Mouse (Mus musculus) forebrain, embryonic 14.5 days (tissue): ENCODE measurements at regions not wholly inside any gene's neighbourhood (a gene's known extent, or its start where the extent isn't known, plus 50 kb on each side); places are given as distances from the start of the nearest gene placed in this dataset.
A peak's percentile ranks its signal among the peaks of the same experiment; 100 is the strongest.

Source experiments
- ATAC-seq: fragments of 200-750 bp; cut with Nextera tagmentation; 2 replicates; pipeline ENCODE4 v1.8.0; 2017; ENCODE audit warnings: mild to moderate bottlenecking, moderate library complexity
- DNase-seq: peaks from one replicate; pipeline ENCODE4 v3.0.0-alpha.2; 2015; ENCODE audit warnings: low spot score
- H3K27ac ChIP-seq: fragments of 300-500 bp; sonication (generic); 2 replicates; pipeline ENCODE4 v1.5.1; 2014; ENCODE audit warnings: low read depth, mild to moderate bottlenecking, control low read depth, low read length, moderate library complexity
- H3K27me3 ChIP-seq: fragments of 300-500 bp; sonication (generic); replicated peaks from 2 replicates; pipeline ENCODE4 v1.6.1; 2014; ENCODE audit warnings: low read length, control low read depth, mixed read lengths; ENCODE audit not compliant: control insufficient read depth, insufficient read depth
- H3K36me3 ChIP-seq: fragments of 300-500 bp; sonication (generic); 2 replicates; pipeline ENCODE4 v1.6.1; 2014; ENCODE audit warnings: low read length, control low read depth; ENCODE audit not compliant: control insufficient read depth, insufficient read depth
- H3K4me1 ChIP-seq: fragments of 300-500 bp; sonication (generic); 2 replicates; pipeline ENCODE4 v1.6.1; 2014; ENCODE audit warnings: antibody characterized with exemption, low read length, control low read depth; ENCODE audit not compliant: control insufficient read depth, insufficient read depth
- H3K4me2 ChIP-seq: fragments of 300-500 bp; sonication (generic); 2 replicates; pipeline ENCODE4 v1.6.1; 2014; ENCODE audit warnings: mild to moderate bottlenecking, control low read depth, low read length
- H3K4me3 ChIP-seq: fragments of 300-500 bp; sonication (generic); 2 replicates; pipeline ENCODE4 v1.5.1; 2014; ENCODE audit warnings: low read depth, low read length, control low read depth
- H3K9ac ChIP-seq: fragments of 300-500 bp; sonication (generic); 2 replicates; pipeline ENCODE4 v1.6.1; 2014; ENCODE audit warnings: mild to moderate bottlenecking, low read length, control low read depth, moderate library complexity
- H3K9me3 ChIP-seq: fragments of 300-500 bp; sonication (generic); replicated peaks from 2 replicates; pipeline ENCODE4 v1.6.1; 2016; ENCODE audit warnings: low read length, control low read depth, mixed read lengths; ENCODE audit not compliant: control insufficient read depth
- WGBS: fragments of 180-500 bp; shearing (Covaris S2); extraction: QIAGEN DNeasy Blood & Tissue Kit; methylation state at CpG from one replicate; pipeline ENCODE4 v1.1.7; 2014; 5-methylcytosine and 5-hydroxymethylcytosine counted together

GRCm38 (mm10) chr6:144940871-144941380, 135.1 kb downstream of the Bcat1 start:
- WGBS: 96% methylated on average over 14 of the region's 14 CpGs
- no peaks in the 10 kb centered on the region for H3K27me3 ChIP-seq

GRCm38 (mm10) chr6:144938613-144939236, 137.3 kb downstream of the Bcat1 start:
- Histone ChIP-seq H3K27me3 (no peaks in the 10 kb centered on the region), H3K9ac (no peak overlapping the region), H3K36me3 (no peaks in the 10 kb centered on the region), H3K4me3 (no peak overlapping the region), H3K9me3 (no peaks in the 10 kb centered on the region), H3K27ac (peak overlapping the region; percentile 27; the same call in 1 of the 2 replicates), H3K4me1 (no peaks in the 10 kb centered on the region), H3K4me2 (no peak overlapping the region)
- no peak for DNase-seq
- 51% methylated on average over 12 of the region's 12 CpGs for WGBS
- no peak for ATAC-seq

More at GRCm38 (mm10) chr6:144940871-144941380, 135.1 kb downstream of the Bcat1 start:
- Histone ChIP-seq H3K9ac (no peak overlapping the region), H3K36me3 (no peaks in the 10 kb centered on the region), H3K27ac (no peak overlapping the region), H3K4me3 (no peak overlapping the region), H3K4me1 (0 out of 2 replicates have a peak, but pooled peaks cover 8% of the 10 kb centered on the region), H3K9me3 (no peaks in the 10 kb centered on the region), H3K4me2 (no peak overlapping the region)
- ATAC-seq (no peak), DNase-seq (no peak)

GRCm38 (mm10) chr6:144937211-144937610, 138.8 kb downstream of the Bcat1 start:
- Histone ChIP-seq H3K4me1 (no peaks in the 10 kb centered on the region), H3K27ac (no peak overlapping the region), H3K9ac (no peak overlapping the region), H3K36me3 (no peaks in the 10 kb centered on the region), H3K27me3 (no peaks in the 10 kb centered on the region), H3K9me3 (no peaks in the 10 kb centered on the region), H3K4me2 (no peak overlapping the region), H3K4me3 (no peak overlapping the region)
- DNase-seq (no peak), ATAC-seq (no peak)
- WGBS: 61% methylated on average over 7 of the region's 7 CpGs

DNA sequence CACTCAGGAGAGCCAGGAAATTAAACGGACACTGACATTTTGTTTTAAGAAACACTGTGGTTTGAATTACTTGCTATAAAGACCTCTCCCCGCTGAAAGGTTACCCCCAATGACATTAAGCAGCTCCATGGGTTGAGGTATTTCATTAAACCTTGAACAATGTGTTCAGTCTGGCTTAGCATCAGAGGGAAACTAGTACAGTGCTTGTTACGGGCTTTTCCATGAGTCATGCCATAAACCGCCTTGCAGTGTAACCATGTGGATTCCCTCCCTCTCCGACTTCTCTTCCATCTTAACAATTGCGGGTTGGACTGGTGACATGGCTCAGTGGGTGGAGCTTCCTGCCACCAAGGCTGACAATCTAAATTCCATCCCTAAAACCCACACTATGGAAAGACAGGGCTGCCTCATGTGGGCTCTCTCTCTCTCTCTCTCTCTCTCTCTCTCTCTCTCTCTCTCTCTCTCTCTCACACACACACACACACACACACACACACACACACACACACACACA, 142.2 kb downstream of the Bcat1 start:
- no peak overlapping the region for H3K4me2 ChIP-seq
- DNase-seq: no peak
- H3K9me3 ChIP-seq: no peaks in the 10 kb centered on the region
- no peaks in the 10 kb centered on the region for H3K27me3 ChIP-seq
- no peak overlapping the region for H3K9ac ChIP-seq
- 71% methylated on average over 6 of the region's 6 CpGs for WGBS
- no peaks in the 10 kb centered on the region for H3K36me3 ChIP-seq
- H3K4me3 ChIP-seq: no peak overlapping the region
- H3K4me1 ChIP-seq: peaks cover 8% of the 10 kb centered on the region
- H3K27ac ChIP-seq: no peak overlapping the region
- no peak for ATAC-seq

- Histone ChIP-seq H3K27ac (no peak overlapping the region), H3K36me3 (no peaks in the 10 kb centered on the region), H3K4me1 (peaks cover 8% of the 10 kb centered on the region), H3K27me3 (no peaks in the 10 kb centered on the region), H3K4me2 (no peak overlapping the region), H3K9ac (no peak overlapping the region), H3K9me3 (no peaks in the 10 kb centered on the region), H3K4me3 (no peak overlapping the region)
- ATAC-seq (no peak), DNase-seq (no peak)
- WGBS: 84% methylated on average over 7 of the region's 7 CpGs
Observed at GRCm38 (mm10) chr6:144932402-144932801, 143.6 kb downstream of the Bcat1 start.

GRCm38 (mm10) chr6:144929959-144930358, 146.0 kb downstream of the Bcat1 start:
- DNase-seq (peak; percentile 82), ATAC-seq (peak; percentile 90)
- Histone ChIP-seq H3K9ac (no peak overlapping the region), H3K4me3 (no peak overlapping the region), H3K4me2 (no peak overlapping the region), H3K27me3 (no peaks in the 10 kb centered on the region), H3K4me1 (peaks cover 8% of the 10 kb centered on the region), H3K27ac (no peak overlapping the region), H3K9me3 (no peaks in the 10 kb centered on the region), H3K36me3 (no peaks in the 10 kb centered on the region)
- 7% methylated on average over 4 of the region's 4 CpGs for WGBS

GRCm38 (mm10) chr6:144929262-144929855, 146.6 kb downstream of the Bcat1 start:
- DNase-seq: no peak
- peaks cover 8% of the 10 kb centered on the region for H3K4me1 ChIP-seq
- WGBS: 87% methylated on average over 5 of the region's 5 CpGs

GRCm38 (mm10) chr6:144927599-144927998, 145.8 kb upstream of the Sox5 start:
- no peak overlapping the region for H3K27ac ChIP-seq
- H3K9ac ChIP-seq: no peak overlapping the region
- ATAC-seq: no peak
- H3K9me3 ChIP-seq: no peaks in the 10 kb centered on the region
- H3K27me3 ChIP-seq: no peaks in the 10 kb centered on the region
- H3K4me1 ChIP-seq: peaks cover 8% of the 10 kb centered on the region
- H3K36me3 ChIP-seq: no peaks in the 10 kb centered on the region
- whole genome bisulfite sequencing: 83% methylated on average over 6 of the region's 6 CpGs
- no peak for DNase-seq
- H3K4me3 ChIP-seq: no peak overlapping the region
- no peak overlapping the region for H3K4me2 ChIP-seq

More at GRCm38 (mm10) chr6:144929262-144929855, 146.6 kb downstream of the Bcat1 start:
- ATAC-seq: no peak
- Histone ChIP-seq H3K4me3 (no peak overlapping the region), H3K9me3 (no peaks in the 10 kb centered on the region), H3K36me3 (no peaks in the 10 kb centered on the region), H3K27me3 (no peaks in the 10 kb centered on the region), H3K9ac (no peak overlapping the region), H3K27ac (no peak overlapping the region), H3K4me2 (no peak overlapping the region)

DNA sequence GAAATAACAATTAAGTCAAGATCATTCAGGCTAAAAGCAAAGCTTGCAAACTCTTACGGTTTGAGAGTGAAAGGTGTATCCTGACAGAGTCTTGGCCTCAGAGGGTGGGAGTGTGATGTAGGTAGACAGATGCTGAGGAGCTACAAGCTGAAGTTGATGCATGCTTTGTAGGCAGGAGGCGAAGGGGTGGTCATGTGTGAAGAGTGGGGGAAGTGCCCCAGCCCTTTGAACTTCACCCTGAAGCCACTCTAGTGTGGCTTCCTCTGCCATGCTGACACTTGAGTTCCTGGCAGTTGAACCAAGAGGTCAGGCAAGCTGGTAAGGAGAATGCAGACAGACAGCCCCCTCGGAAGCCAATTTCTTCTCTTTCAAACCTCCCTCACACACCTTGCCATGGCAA, 141.0 kb upstream of the Sox5 start:
- DNase-seq: no peak
- Histone ChIP-seq H3K4me2 (no peak overlapping the region), H3K36me3 (no peaks in the 10 kb centered on the region), H3K4me1 (no peaks in the 10 kb centered on the region), H3K27me3 (no peaks in the 10 kb centered on the region), H3K27ac (no peak overlapping the region), H3K9me3 (no peaks in the 10 kb centered on the region), H3K4me3 (no peak overlapping the region), H3K9ac (no peak overlapping the region)
- WGBS: 93% methylated on average over 3 of the region's 3 CpGs
- no peak for ATAC-seq
